In genomic region chr8:124088092-124088613, GRCm38 (mm10) we compare ENCODE assay signal across 17 mouse cellular contexts.
DNase-seq lines count a peak whose midpoint lies in the region; ATAC-seq and TF ChIP-seq lines count a peak whose summit lies in the region.
"Had no signal": no experiment of that assay in that cellular context is flagged by ENCODE, and none has a peak within 500 bp of the region (broad histone marks: within the 10 kb centered on the region; RNA-seq: fewer than 3 reads in every experiment).

No protein-coding gene starts in this region.

- H3K9me3 ChIP-seq in hindbrain, embryonic 10.5 days = no peaks in the 10 kb centered on the region
- no peaks in the 10 kb centered on the region for H3K9me3 ChIP-seq in hindbrain, postnatal 0 days (ENCODE audit: low read length)

- no peak overlapping the region for H3K4me2 ChIP-seq in hindbrain, postnatal 0 days (ENCODE audit: low read depth, low read length)
- H3K4me2 ChIP-seq: heart, embryonic 13.5 days; liver, embryonic 11.5 days; lung, embryonic 14.5 days had no signal

- no peak overlapping the region for H3K4me3 ChIP-seq in hindbrain, embryonic 10.5 days
- H3K4me3 ChIP-seq in hindbrain, postnatal 0 days (ENCODE audit: low read length) = no peak overlapping the region
- H3K4me3 ChIP-seq: erythroblast, embryonic 14.5 days; heart, embryonic 13.5 days; megakaryocyte, embryonic 14.5 days had no signal

- 39% methylated on average over 11 of the region's 11 CpGs for WGBS in hindbrain, embryonic 10.5 days
- 52% methylated on average over 11 of the region's 11 CpGs for WGBS in hindbrain, postnatal 0 days

- TF ChIP-seq CTCF in hindbrain, postnatal 0 days (IDR thresholded peaks at IDR 0.05; ENCODE audit: low read depth) = no peak

- no peak overlapping the region for H3K9ac ChIP-seq in hindbrain, postnatal 0 days (replicated peaks; ENCODE audit: low read length)
- H3K9ac ChIP-seq: heart, embryonic 13.5 days; lung, embryonic 14.5 days had no signal

- DNase-seq in hindbrain, embryonic 10.5 days (ENCODE audit: low spot score) = no peak
- DNase-seq in hindbrain, postnatal 0 days (ENCODE audit: low spot score) = no peak
- peak; percentile 96 for DNase-seq in ES-CJ7 (ENCODE audit: low read depth, low spot score)
- DNase-seq in gonadal fat pad, adult 2 months (ENCODE audit: low read depth) = peak; percentile 52
- peak; percentile 78 for DNase-seq in urinary bladder, postnatal 14 days (ENCODE audit: low spot score)
- DNase-seq in thymus, postnatal 25 days = no peak
- DNase-seq: adrenal gland, postnatal 25 days; cerebellum, adult 9-10 months; gastrocnemius, postnatal 10 days; lung, embryonic 14.5 days; retina, postnatal 1 day; spleen, adult 18-20 months had no signal

- ATAC-seq in hindbrain, postnatal 0 days = no peak
- ATAC-seq in activated CD4-positive, CD25-positive, alpha-beta regulatory T cell, adult 4 months = no peak

- peak overlapping the region; percentile 72 for H3K27ac ChIP-seq in hindbrain, embryonic 10.5 days
- H3K27ac ChIP-seq in hindbrain, postnatal 0 days = no peak overlapping the region
- H3K27ac ChIP-seq: heart, embryonic 13.5 days had no signal

- H3K4me1 ChIP-seq in hindbrain, embryonic 10.5 days (replicated peaks) = peaks cover 7% of the 10 kb centered on the region; the same call in 1 of the 2 replicates
- no peaks in the 10 kb centered on the region for H3K4me1 ChIP-seq in hindbrain, postnatal 0 days (ENCODE audit: insufficient read depth, low read length)
- H3K4me1 ChIP-seq: heart, embryonic 13.5 days had no signal

- no peaks in the 10 kb centered on the region for H3K36me3 ChIP-seq in hindbrain, embryonic 10.5 days
- H3K36me3 ChIP-seq in hindbrain, postnatal 0 days (ENCODE audit: insufficient read depth, low read length) = no peaks in the 10 kb centered on the region
- H3K36me3 ChIP-seq: heart, embryonic 13.5 days had no signal

- no peaks in the 10 kb centered on the region for H3K27me3 ChIP-seq in hindbrain, embryonic 10.5 days (ENCODE audit: insufficient read depth, poor library complexity, severe bottlenecking)
- no peaks in the 10 kb centered on the region for H3K27me3 ChIP-seq in hindbrain, postnatal 0 days (ENCODE audit: insufficient read depth, low read length)

Comparison
In these comparisons a context has a peak if more than half of its experiments do, and no peak if none do; other contexts are left out.
1. DNase-seq: peak in ES-CJ7 (single experiment), gonadal fat pad, adult 2 months (single experiment) and urinary bladder, postnatal 14 days (single experiment); none in hindbrain, embryonic 10.5 days (single experiment), hindbrain, postnatal 0 days (single experiment) and thymus, postnatal 25 days (single experiment).